Mouse (Mus musculus): ENCODE measurements at regions not wholly inside any gene's neighbourhood (a gene's known extent, or its start where the extent isn't known, plus 50 kb on each side); places are given as distances from the start of the nearest gene placed in this dataset.

DNA sequence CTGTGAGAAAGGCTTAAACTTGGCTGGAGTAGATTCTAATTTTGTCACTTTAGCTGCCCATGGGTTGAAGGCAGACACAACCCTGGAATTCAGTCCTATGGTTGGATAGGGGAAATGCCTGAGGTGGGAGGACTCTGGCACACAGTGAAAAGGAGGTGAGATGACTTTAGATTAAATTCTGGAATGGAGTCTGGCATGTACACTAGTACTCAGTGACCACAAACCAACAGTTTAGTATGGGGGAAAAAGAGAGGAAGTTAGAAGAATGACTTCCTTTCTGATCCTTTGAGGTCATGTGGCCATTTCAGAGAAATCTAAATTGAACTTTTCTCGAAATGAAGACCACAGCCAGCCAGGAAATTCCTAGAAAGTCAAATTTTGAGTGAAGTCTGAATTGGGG, 285.5 kb downstream of the Fam49a start:
- Histone ChIP-seq H3K36me3 (no peaks in the 10 kb centered on the region), H3K4me1 (peaks cover 18% of the 10 kb centered on the region; the same call in 1 of the 2 replicates), H3K27ac (no peak overlapping the region), H3K4me3 (no peak overlapping the region), H3K27me3 (ENCODE audit: low read depth, poor library complexity, severe bottlenecking) (no peaks in the 10 kb centered on the region), H3K9me3 (replicated peaks) (no peaks in the 10 kb centered on the region)
- WGBS, result 77% methylated on average over 1 of the region's 1 CpGs
- no peak for DNase-seq (ENCODE audit: low spot score)

- H3K27ac ChIP-seq, result no peak overlapping the region
- H3K36me3 ChIP-seq, result no peaks in the 10 kb centered on the region
- H3K4me1 ChIP-seq, result peaks cover 18% of the 10 kb centered on the region; the same call in 1 of the 2 replicates
- WGBS, result 89% methylated on average over 5 of the region's 5 CpGs
- no peaks in the 10 kb centered on the region for H3K9me3 ChIP-seq (replicated peaks)
- no peak for DNase-seq (ENCODE audit: low spot score)
- no peaks in the 10 kb centered on the region for H3K27me3 ChIP-seq (ENCODE audit: low read depth, poor library complexity, severe bottlenecking)
- no peak overlapping the region for H3K4me3 ChIP-seq
These were observed 284.6 kb downstream of the Fam49a start for GRCm38 (mm10) chr12:12546372-12547031.

GRCm38 (mm10) chr12:12541076-12542070, 279.4 kb downstream of the Fam49a start:
- no peaks in the 10 kb centered on the region for H3K27me3 ChIP-seq (ENCODE audit: low read depth, poor library complexity, severe bottlenecking)
- H3K9me3 ChIP-seq (replicated peaks), result no peaks in the 10 kb centered on the region
- H3K4me3 ChIP-seq, result no peak overlapping the region
- no peaks in the 10 kb centered on the region for H3K36me3 ChIP-seq
- no peak overlapping the region for H3K27ac ChIP-seq
- WGBS, result 60% methylated on average over 13 of the region's 13 CpGs
- H3K4me1 ChIP-seq, result no peaks in the 10 kb centered on the region
- no peak for DNase-seq (ENCODE audit: low spot score)

DNA sequence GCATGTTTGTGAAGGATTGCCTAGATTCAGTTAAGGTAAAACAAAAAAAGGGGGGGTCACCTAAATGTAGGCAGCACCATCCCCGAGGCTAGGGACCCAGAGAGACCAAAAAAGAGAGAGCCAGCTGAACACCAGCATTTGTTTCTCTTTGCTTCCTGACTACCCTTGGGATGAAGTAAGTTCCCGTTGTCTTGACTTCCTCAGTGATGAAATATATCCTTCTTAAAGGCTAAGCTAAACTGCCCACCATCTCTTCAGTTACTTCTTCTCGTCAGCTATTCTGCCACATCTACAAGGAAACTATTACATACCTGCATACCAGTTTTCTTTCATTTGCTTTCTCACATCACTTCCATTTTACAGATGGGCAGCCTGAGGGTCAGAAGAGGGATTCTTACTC, 277.4 kb downstream of the Fam49a start:
- DNase-seq (ENCODE audit: low spot score), result no peak
- no peaks in the 10 kb centered on the region for H3K27me3 ChIP-seq (ENCODE audit: low read depth, poor library complexity, severe bottlenecking)
- H3K36me3 ChIP-seq, result no peaks in the 10 kb centered on the region
- no peaks in the 10 kb centered on the region for H3K9me3 ChIP-seq (replicated peaks)
- no peak overlapping the region for H3K27ac ChIP-seq
- 90% methylated on average over 3 of the region's 3 CpGs for WGBS
- H3K4me1 ChIP-seq, result peaks cover 5% of the 10 kb centered on the region; the same call in 1 of the 2 replicates
- no peak overlapping the region for H3K4me3 ChIP-seq

- no peaks in the 10 kb centered on the region for H3K9me3 ChIP-seq (replicated peaks)
- peaks cover 5% of the 10 kb centered on the region; the same call in 1 of the 2 replicates for H3K4me1 ChIP-seq
- DNase-seq (ENCODE audit: low spot score), result no peak
- H3K27ac ChIP-seq, result no peak overlapping the region
- WGBS, result 9% methylated on average over 2 of the region's 2 CpGs
- no peaks in the 10 kb centered on the region for H3K36me3 ChIP-seq
- no peak overlapping the region for H3K4me3 ChIP-seq
- H3K27me3 ChIP-seq (ENCODE audit: low read depth, poor library complexity, severe bottlenecking), result no peaks in the 10 kb centered on the region
These were observed 272.8 kb downstream of the Fam49a start for GRCm38 (mm10) chr12:12534779-12535178.

GRCm38 (mm10) chr12:12530796-12531195, 268.9 kb downstream of the Fam49a start:
- no peaks in the 10 kb centered on the region for H3K9me3 ChIP-seq (replicated peaks)
- H3K27ac ChIP-seq, result no peak overlapping the region
- H3K4me1 ChIP-seq, result peaks cover 16% of the 10 kb centered on the region
- H3K4me3 ChIP-seq, result no peak overlapping the region
- no peaks in the 10 kb centered on the region for H3K36me3 ChIP-seq
- WGBS, result 84% methylated on average over 6 of the region's 6 CpGs
- H3K27me3 ChIP-seq (ENCODE audit: low read depth, poor library complexity, severe bottlenecking), result no peaks in the 10 kb centered on the region
- no peak for DNase-seq (ENCODE audit: low spot score)

GRCm38 (mm10) chr12:12529541-12529940, 267.6 kb downstream of the Fam49a start:
- Histone ChIP-seq H3K4me1 (peaks cover 11% of the 10 kb centered on the region), H3K9me3 (replicated peaks) (no peaks in the 10 kb centered on the region), H3K27me3 (ENCODE audit: low read depth, poor library complexity, severe bottlenecking) (no peaks in the 10 kb centered on the region), H3K36me3 (no peaks in the 10 kb centered on the region), H3K27ac (no peak overlapping the region), H3K4me3 (no peak overlapping the region)
- DNase-seq (ENCODE audit: low spot score), result no peak
- WGBS, result 88% methylated on average over 5 of the region's 5 CpGs

- peaks cover 10% of the 10 kb centered on the region for H3K4me1 ChIP-seq
- no peak overlapping the region for H3K27ac ChIP-seq
- H3K4me3 ChIP-seq, result no peak overlapping the region
- no peaks in the 10 kb centered on the region for H3K9me3 ChIP-seq (replicated peaks)
- DNase-seq (ENCODE audit: low spot score), result no peak
- no peaks in the 10 kb centered on the region for H3K36me3 ChIP-seq
- WGBS, result 40% methylated on average over 3 of the region's 3 CpGs
- H3K27me3 ChIP-seq (ENCODE audit: low read depth, poor library complexity, severe bottlenecking), result no peaks in the 10 kb centered on the region
These were observed 266.6 kb downstream of the Fam49a start for GRCm38 (mm10) chr12:12528478-12528981.

- Histone ChIP-seq H3K36me3 (no peaks in the 10 kb centered on the region), H3K4me3 (no peak overlapping the region), H3K27me3 (ENCODE audit: low read depth, poor library complexity, severe bottlenecking) (no peaks in the 10 kb centered on the region), H3K9me3 (replicated peaks) (no peaks in the 10 kb centered on the region), H3K27ac (no peak overlapping the region), H3K4me1 (peaks cover 10% of the 10 kb centered on the region)
- no peak for DNase-seq (ENCODE audit: low spot score)
- 27% methylated on average over 7 of the region's 7 CpGs for WGBS
These were observed 266.0 kb downstream of the Fam49a start for GRCm38 (mm10) chr12:12527766-12528477.

GRCm38 (mm10) chr12:12527366-12527765, 265.4 kb downstream of the Fam49a start:
- WGBS, result 89% methylated on average over 3 of the region's 3 CpGs

GRCm38 (mm10) chr12:12520311-12520852, 258.4 kb downstream of the Fam49a start:
- Histone ChIP-seq H3K27me3 (ENCODE audit: low read depth, poor library complexity, severe bottlenecking) (no peaks in the 10 kb centered on the region), H3K36me3 (no peaks in the 10 kb centered on the region), H3K27ac (no peak overlapping the region), H3K4me1 (peaks cover 7% of the 10 kb centered on the region; the same call in 1 of the 2 replicates), H3K9me3 (replicated peaks) (no peaks in the 10 kb centered on the region), H3K4me3 (no peak overlapping the region)
- no peak for DNase-seq (ENCODE audit: low spot score)
- 98% methylated on average over 8 of the region's 8 CpGs for WGBS

More at GRCm38 (mm10) chr12:12527366-12527765, 265.4 kb downstream of the Fam49a start:
- DNase-seq (ENCODE audit: low spot score), result no peak
- H3K27me3 ChIP-seq (ENCODE audit: low read depth, poor library complexity, severe bottlenecking), result no peaks in the 10 kb centered on the region
- H3K9me3 ChIP-seq (replicated peaks), result no peaks in the 10 kb centered on the region
- H3K36me3 ChIP-seq, result no peaks in the 10 kb centered on the region
- H3K4me3 ChIP-seq, result no peak overlapping the region
- H3K4me1 ChIP-seq, result peaks cover 10% of the 10 kb centered on the region
- H3K27ac ChIP-seq, result no peak overlapping the region

DNA sequence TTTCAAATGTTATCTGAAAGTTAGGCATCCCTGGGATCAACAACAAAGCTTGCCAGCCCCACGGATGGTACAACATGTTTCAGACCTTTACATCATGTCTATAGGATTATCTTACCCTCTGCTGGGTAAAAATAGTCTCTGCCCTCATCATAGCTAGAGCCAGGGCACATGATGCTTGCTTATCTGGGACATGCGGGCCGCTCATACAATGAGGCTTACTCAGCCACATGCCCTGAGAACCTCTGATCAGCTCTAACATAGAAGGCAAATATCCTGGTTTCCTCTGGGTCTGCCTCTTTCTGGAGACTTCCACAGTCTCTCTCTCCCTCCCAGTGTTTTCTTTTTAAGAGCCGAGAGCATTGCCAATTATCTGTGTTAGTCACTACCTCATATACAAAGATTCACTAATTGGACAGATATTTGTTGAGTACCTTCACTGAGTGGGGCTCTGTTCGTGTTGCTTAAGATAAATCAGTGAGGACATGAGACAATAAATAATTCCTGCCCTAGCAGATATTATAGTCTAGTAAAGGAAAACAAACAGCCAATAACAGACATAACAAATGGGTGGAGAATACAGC, 256.6 kb downstream of the Fam49a start:
- WGBS, result 68% methylated on average over 5 of the region's 5 CpGs
- H3K27ac ChIP-seq, result no peak overlapping the region

More for the DNA sequence above, 256.6 kb downstream of the Fam49a start:
- no peaks in the 10 kb centered on the region for H3K27me3 ChIP-seq (ENCODE audit: low read depth, poor library complexity, severe bottlenecking)
- H3K4me3 ChIP-seq, result no peak overlapping the region
- H3K36me3 ChIP-seq, result no peaks in the 10 kb centered on the region
- no peaks in the 10 kb centered on the region for H3K9me3 ChIP-seq (replicated peaks)
- H3K4me1 ChIP-seq, result peaks cover 7% of the 10 kb centered on the region; the same call in 1 of the 2 replicates
- DNase-seq (ENCODE audit: low spot score), result no peak
